Comparison of ENCODE assay signal across 8 mouse cellular contexts in genomic region chr15:81663697-81664561, GRCm38 (mm10). TPM values are rescaled to one million over a fixed set of nuclear protein-coding genes. Genes with fewer than 3 reads are reported as not detected.
DNase-seq lines count a peak whose midpoint lies in the region; ATAC-seq lines count a peak whose summit lies in the region.

L3mbtl2 (plus strand) TSS chr15:81663889.

- DNase-seq in adipocyte (ENCODE audit: low spot score), result peak; percentile 90
- DNase-seq in embryo, embryonic 10 days (ENCODE audit: low spot score), result peak; percentile 97
- peak; percentile 88 for DNase-seq in gastrocnemius, postnatal 10 days
- peak; percentile 95 for DNase-seq in induced T-regulatory cell, adult 2 months (ENCODE audit: low read depth)
- DNase-seq in left cerebral cortex, adult 9 months (ENCODE audit: low spot score in 2 of 2), result peak; percentile 82 to 93
- peak; percentile 91 for DNase-seq in right cerebral cortex, postnatal 14 days
- DNase-seq in urinary bladder, postnatal 36 days (ENCODE audit: low spot score in 2 of 2), result peak; percentile 82 to 93

- ATAC-seq in megakaryocyte progenitor cell, adult 5-6 weeks (replicated peaks; ENCODE audit: poor library complexity), result peak; percentile 98

RNA-seq across cellular contexts. Expression of gene L3mbtl2, which starts in this region (rescaled TPM):
- total RNA-seq in gastrocnemius, postnatal 10 days (2021), result 1 to 10 TPM; 7.5 to 9.3 TPM
- total RNA-seq in megakaryocyte progenitor cell, adult 5-6 weeks (2015), result 17.3 and 19.9 TPM in 2 replicates
- 30.9 and 35.1 TPM in 2 replicates for total RNA-seq in megakaryocyte progenitor cell, adult 5-6 weeks (2017)

Comparison
In these comparisons a context has a peak if more than half of its experiments do, and no peak if none do; other contexts are left out.
1. Peak in every context shown above with its lines: DNase-seq and ATAC-seq.